13 mouse cellular contexts compared by ENCODE assay signal in genomic region chr11:5102384-5102783, GRCm38 (mm10).
"Had no signal": no experiment of that assay in that cellular context is flagged by ENCODE, and none has a peak within 500 bp of the region (broad histone marks: within the 10 kb centered on the region; RNA-seq: fewer than 3 reads in every experiment).

No protein-coding gene starts in this region.

- H3K4me2 ChIP-seq: limb, embryonic 13.5 days; lung, embryonic 15.5 days; neural tube, embryonic 15.5 days had no signal

- H3K9ac ChIP-seq: limb, embryonic 13.5 days; lung, embryonic 15.5 days; neural tube, embryonic 15.5 days had no signal

- DNase-seq: kidney, adult 11 months; kidney, adult 9 months; kidney, postnatal 10 days; kidney, postnatal 4 days; left cerebral cortex, postnatal 4 days; midbrain, embryonic 14.5 days had no signal

- H3K9me3 ChIP-seq: limb, embryonic 13.5 days; lung, embryonic 15.5 days; midbrain, embryonic 10.5 days; neural tube, embryonic 15.5 days had no signal

- H3K27me3 ChIP-seq: limb, embryonic 13.5 days; lung, embryonic 15.5 days; neural tube, embryonic 15.5 days had no signal

- H3K27ac ChIP-seq: layer of hippocampus, adult 2 months; limb, embryonic 13.5 days; lung, embryonic 15.5 days; midbrain, embryonic 10.5 days; neural tube, embryonic 15.5 days; stomach, postnatal 0 days had no signal

- H3K4me3 ChIP-seq: layer of hippocampus, adult 2 months; limb, embryonic 13.5 days; lung, embryonic 15.5 days; midbrain, embryonic 10.5 days; myocyte; neural tube, embryonic 15.5 days had no signal
